Mouse (Mus musculus) lung, postnatal 0 days (tissue): Measurements from ENCODE around the gene 6430548M08Rik.

Experiments
- CTCF ChIP-seq: IDR thresholded peaks from 2 replicates; pipeline ENCODE4 v1.5.1; 2016; ENCODE audit warnings: antibody characterized with exemption, mild to moderate bottlenecking
- EP300 ChIP-seq: IDR thresholded peaks from 2 replicates; pipeline ENCODE4 v1.6.1; 2016; ENCODE audit warnings: antibody characterized with exemption, mild to moderate bottlenecking, control low read depth

- no peak for TF ChIP-seq CTCF
- no peak for TF ChIP-seq EP300
These were observed 48.3 kb upstream of the 6430548M08Rik start for GRCm38 (mm10) chr8:120065611-120066010.
